Mouse (Mus musculus): ENCODE results near the gene Fam102a. TPM values are rescaled to one million over a fixed set of nuclear protein-coding genes. Genes with fewer than 3 reads are reported as not detected.

The Fam102a gene
- total and polyA plus RNA-seq, 3 experiments, result 7.0 to 9.2 (median 7.1) TPM

- TF ChIP-seq EP300 (IDR thresholded peaks at IDR 0.05; ENCODE audit: insufficient read depth, low read depth, low read length) (no peak), POLR2A (IDR thresholded peaks at IDR 0.05; ENCODE audit: insufficient read depth, low read depth, low read length) (no peak), CTCF (IDR thresholded peaks at IDR 0.05) (no peak; the same call in 1 of the 2 replicates)
- H3K27me3 ChIP-seq (ENCODE audit: control insufficient read depth, insufficient read depth, low read length), result no peaks in the 10 kb centered on the region
- DNase-seq, result no peak
- intact Hi-C loops (cut with DNase I), result no loop called here
- H3K9ac ChIP-seq (ENCODE audit: low read depth, low read length), result no peak overlapping the region
- peaks cover 1% of the 10 kb centered on the region; the same call in 1 of the 2 replicates for H3K4me1 ChIP-seq (ENCODE audit: control insufficient read depth, insufficient read depth, low read length)
- no peaks in the 10 kb centered on the region for H3K36me3 ChIP-seq (ENCODE audit: control insufficient read depth, insufficient read depth, low read length)
- WGBS, result 49% methylated on average over 19 of the region's 19 CpGs
- no peak overlapping the region for H3K27ac ChIP-seq
- no peak overlapping the region for H3K4me3 ChIP-seq
- H3K79me2 ChIP-seq (replicated peaks; ENCODE audit: control insufficient read depth, insufficient read depth, low read length), result no peaks in the 10 kb centered on the region
These were observed 46.4 kb downstream of the Fam102a start for GRCm38 (mm10) chr2:32581450-32582095.

GRCm38 (mm10) chr2:32582830-32583799, 48.0 kb downstream of the Fam102a start:
- intact Hi-C loops (cut with DNase I), result loop anchor here (1.0 kb wide), 2 partner anchors 19 to 106 kb away; no protein-coding TSS in a partner anchor
- Histone ChIP-seq H3K9ac (ENCODE audit: low read depth, low read length) (peak overlapping the region; percentile 39; the same call in 1 of the 2 replicates), H3K36me3 (ENCODE audit: control insufficient read depth, insufficient read depth, low read length) (no peaks in the 10 kb centered on the region), H3K27ac (no peak overlapping the region), H3K4me1 (ENCODE audit: control insufficient read depth, insufficient read depth, low read length) (peaks cover 2% of the 10 kb centered on the region), H3K79me2 (replicated peaks; ENCODE audit: control insufficient read depth, insufficient read depth, low read length) (no peaks in the 10 kb centered on the region), H3K4me3 (no peak overlapping the region), H3K27me3 (ENCODE audit: control insufficient read depth, insufficient read depth, low read length) (no peaks in the 10 kb centered on the region)
- peak; percentile 78 to 81 for DNase-seq
- 15% methylated on average over 37 of the region's 37 CpGs for WGBS
- peak; percentile 97 for TF ChIP-seq EP300 (IDR thresholded peaks at IDR 0.05; ENCODE audit: insufficient read depth, low read depth, low read length)
- no peak for TF ChIP-seq POLR2A (IDR thresholded peaks at IDR 0.05; ENCODE audit: insufficient read depth, low read depth, low read length)
- TF ChIP-seq CTCF (IDR thresholded peaks at IDR 0.05), result peak; percentile 100; the same call in 1 of the 2 replicates

GRCm38 (mm10) chr2:32585149-32585714, 50.1 kb downstream of the Fam102a start:
- peaks cover 7% of the 10 kb centered on the region for H3K4me1 ChIP-seq (ENCODE audit: control insufficient read depth, insufficient read depth, low read length)
- no peaks in the 10 kb centered on the region for H3K36me3 ChIP-seq (ENCODE audit: control insufficient read depth, insufficient read depth, low read length)
- 93% methylated on average over 7 of the region's 7 CpGs for WGBS
- H3K9ac ChIP-seq (ENCODE audit: low read depth, low read length), result no peak overlapping the region
- intact Hi-C loops (cut with DNase I), result no loop called here
- TF ChIP-seq CTCF (IDR thresholded peaks at IDR 0.05), result no peak
- no peak overlapping the region for H3K27ac ChIP-seq
- H3K79me2 ChIP-seq (replicated peaks; ENCODE audit: control insufficient read depth, insufficient read depth, low read length), result no peaks in the 10 kb centered on the region
- H3K4me3 ChIP-seq, result no peak overlapping the region
- H3K27me3 ChIP-seq (ENCODE audit: control insufficient read depth, insufficient read depth, low read length), result no peaks in the 10 kb centered on the region
- DNase-seq, result no peak

GRCm38 (mm10) chr2:32586871-32587351, 51.8 kb downstream of the Fam102a start, which contains the start of gene St6galnac4:
TSS of gene St6galnac4 (plus strand) at chr2:32587095.
- Histone ChIP-seq H3K27me3 (ENCODE audit: control insufficient read depth, insufficient read depth, low read length) (no peaks in the 10 kb centered on the region), H3K4me1 (ENCODE audit: control insufficient read depth, insufficient read depth, low read length) (peaks cover 7% of the 10 kb centered on the region), H3K27ac (peak within 1 kb of the TSS; percentile 91), H3K79me2 (replicated peaks; ENCODE audit: control insufficient read depth, insufficient read depth, low read length) (no peaks in the 10 kb centered on the region), H3K36me3 (ENCODE audit: control insufficient read depth, insufficient read depth, low read length) (no peaks in the 10 kb centered on the region), H3K9ac (ENCODE audit: low read depth, low read length) (peak within 1 kb of the TSS; percentile 80), H3K4me3 (peak within 1 kb of the TSS; percentile 70)
- intact Hi-C loops (cut with DNase I), result loop anchor here (1.0 kb wide), 1 partner anchor 15 kb away; no protein-coding TSS in a partner anchor
- DNase-seq, result peak; percentile 92 to 93
- under 1% methylated on average over 38 of the region's 38 CpGs for WGBS
- no peak; the same call in 1 of the 2 replicates for TF ChIP-seq POLR2A (IDR thresholded peaks at IDR 0.05; ENCODE audit: insufficient read depth, low read depth, low read length)
- TF ChIP-seq CTCF (IDR thresholded peaks at IDR 0.05), result peak; percentile 58
- TF ChIP-seq EP300 (IDR thresholded peaks at IDR 0.05; ENCODE audit: insufficient read depth, low read depth, low read length), result no peak

- H3K27me3 ChIP-seq (ENCODE audit: control insufficient read depth, insufficient read depth, low read length), result no peaks in the 10 kb centered on the region
- WGBS, result 6% methylated on average over 9 of the region's 9 CpGs
- intact Hi-C loops (cut with DNase I), result loop anchor here (1.0 kb wide), 1 partner anchor 14 kb away; no protein-coding TSS in a partner anchor
These were observed 52.7 kb downstream of the Fam102a start for GRCm38 (mm10) chr2:32587731-32588321.

More at GRCm38 (mm10) chr2:32587731-32588321, 52.7 kb downstream of the Fam102a start:
- TF ChIP-seq CTCF (IDR thresholded peaks at IDR 0.05) (no peak), POLR2A (IDR thresholded peaks at IDR 0.05; ENCODE audit: insufficient read depth, low read depth, low read length) (peak; percentile 68)
- peak overlapping the region; percentile 80 for H3K9ac ChIP-seq (ENCODE audit: low read depth, low read length)
- peak overlapping the region; percentile 70 for H3K4me3 ChIP-seq
- no peaks in the 10 kb centered on the region for H3K79me2 ChIP-seq (replicated peaks; ENCODE audit: control insufficient read depth, insufficient read depth, low read length)
- peak overlapping the region; percentile 91 for H3K27ac ChIP-seq
- peak; percentile 69 to 78 for DNase-seq
- H3K4me1 ChIP-seq (ENCODE audit: control insufficient read depth, insufficient read depth, low read length), result peaks cover 7% of the 10 kb centered on the region
- H3K36me3 ChIP-seq (ENCODE audit: control insufficient read depth, insufficient read depth, low read length), result no peaks in the 10 kb centered on the region
